Mouse (Mus musculus) hindbrain, embryonic 13.5 days (tissue): ENCODE measurements around the gene Mecom. TPM values are rescaled to one million over a fixed set of nuclear protein-coding genes. Genes with fewer than 3 reads are reported as not detected.

Source experiments
- ATAC-seq: fragments of 200-750 bp; cut with Nextera tagmentation; 2 replicates; pipeline ENCODE4 v1.8.0; 2017; ENCODE audit warnings: moderate TSS enrichment; ENCODE audit not compliant: low FRiP score
- H3K27ac ChIP-seq: fragments of 300-500 bp; sonication (generic); 2 replicates; pipeline ENCODE4 v1.5.1; 2015; ENCODE audit warnings: inconsistent platforms, mild to moderate bottlenecking, moderate library complexity
- H3K27me3 ChIP-seq: fragments of 300-500 bp; sonication (generic); 2 replicates; pipeline ENCODE4 v1.6.1; 2015; ENCODE audit warnings: mild to moderate bottlenecking, inconsistent platforms
- H3K36me3 ChIP-seq: fragments of 300-500 bp; sonication (generic); 2 replicates; pipeline ENCODE4 v1.6.1; 2015; ENCODE audit warnings: mild to moderate bottlenecking, inconsistent platforms
- H3K4me1 ChIP-seq: fragments of 300-500 bp; sonication (generic); replicated peaks from 2 replicates; pipeline ENCODE4 v1.6.1; 2015; ENCODE audit warnings: inconsistent platforms
- H3K4me2 ChIP-seq: fragments of 300-500 bp; sonication (generic); 2 replicates; pipeline ENCODE4 v1.6.1; 2015; ENCODE audit warnings: inconsistent platforms, mild to moderate bottlenecking, moderate library complexity
- H3K4me3 ChIP-seq: fragments of 300-500 bp; sonication (generic); 2 replicates; pipeline ENCODE4 v1.5.1; 2015; ENCODE audit warnings: mild to moderate bottlenecking, inconsistent platforms
- H3K9ac ChIP-seq: fragments of 300-500 bp; sonication (generic); 2 replicates; pipeline ENCODE4 v1.6.1; 2015; ENCODE audit warnings: mild to moderate bottlenecking, inconsistent platforms
- H3K9me3 ChIP-seq: fragments of 300-500 bp; sonication (generic); 2 replicates; pipeline ENCODE4 v1.6.1; 2016; ENCODE audit warnings: inconsistent platforms
- WGBS: fragments of 180-500 bp; shearing (Covaris S2); methylation state at CpG from one replicate; pipeline ENCODE4 v1.1.7; 2015; 5-methylcytosine and 5-hydroxymethylcytosine counted together
- polyA plus RNA-seq: library from polyadenylated mRNA; unstranded; fragments of >200 nt; fragmentation: Nextera tagmentation; extraction: Ambion mirVana; gene quantifications from 2 replicates; pipeline ENCODE4 v1.2.1, GENCODE M21; 2015

The Mecom gene
- polyA plus RNA-seq, 1 experiment from 2014 or later: 12.3 TPM

DNA sequence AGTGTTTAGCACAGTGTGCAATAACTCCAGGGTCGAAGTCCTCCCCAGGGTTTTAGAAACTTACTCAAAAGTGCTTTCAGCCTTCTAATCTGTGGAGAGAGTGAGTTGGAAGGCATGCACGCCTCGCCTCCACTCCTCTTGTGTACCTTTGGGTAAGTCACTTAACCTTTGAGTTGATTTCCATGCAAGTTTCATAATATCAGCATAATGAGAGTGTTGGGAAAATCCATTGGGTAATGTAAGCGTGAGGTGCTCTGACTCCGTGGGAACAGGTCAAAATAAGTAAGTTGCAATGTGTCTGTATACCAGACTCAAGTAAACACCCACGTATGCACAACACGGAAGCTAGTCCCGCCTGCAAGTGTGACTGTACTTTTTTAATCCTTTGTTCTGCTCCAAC is 528.4 kb downstream of the Mecom start:
- no peak for ATAC-seq
- H3K9ac ChIP-seq: no peak overlapping the region
- H3K36me3 ChIP-seq: no peaks in the 10 kb centered on the region
- 84% methylated on average over 8 of the region's 8 CpGs for WGBS
- H3K4me1 ChIP-seq: peaks cover 4% of the 10 kb centered on the region; the same call in 1 of the 2 replicates
- no peaks in the 10 kb centered on the region for H3K9me3 ChIP-seq
- peaks cover 26% of the 10 kb centered on the region; the same call in 1 of the 2 replicates for H3K27me3 ChIP-seq
- H3K27ac ChIP-seq: no peak overlapping the region
- no peak overlapping the region for H3K4me2 ChIP-seq
- no peak overlapping the region for H3K4me3 ChIP-seq

DNA sequence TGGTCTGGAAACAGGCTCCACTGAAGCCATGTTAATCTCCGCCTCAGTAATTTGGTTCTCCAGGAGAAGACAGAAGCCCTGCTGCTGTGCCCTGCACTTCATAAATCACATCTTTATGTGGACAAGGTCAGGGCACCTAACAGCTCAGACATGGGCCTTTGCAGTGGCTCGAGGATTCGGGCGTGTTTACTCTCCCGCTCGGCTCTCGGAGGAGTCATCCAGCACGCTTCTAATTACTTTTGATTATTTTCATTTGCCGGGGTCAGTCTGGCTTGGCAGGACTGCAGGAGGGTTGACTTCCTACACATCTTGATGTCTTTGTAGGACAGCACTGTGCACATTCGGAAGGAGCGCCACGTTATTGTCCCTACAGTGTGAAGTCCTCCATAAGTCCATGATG is 529.6 kb downstream of the Mecom start:
- Histone ChIP-seq H3K4me2 (no peak overlapping the region), H3K4me3 (no peak overlapping the region), H3K9me3 (no peaks in the 10 kb centered on the region), H3K9ac (no peak overlapping the region), H3K27ac (no peak overlapping the region), H3K36me3 (no peaks in the 10 kb centered on the region), H3K4me1 (peaks cover 5% of the 10 kb centered on the region), H3K27me3 (peaks cover 29% of the 10 kb centered on the region; the same call in 1 of the 2 replicates)
- no peak for ATAC-seq
- WGBS: 25% methylated on average over 12 of the region's 12 CpGs

DNA sequence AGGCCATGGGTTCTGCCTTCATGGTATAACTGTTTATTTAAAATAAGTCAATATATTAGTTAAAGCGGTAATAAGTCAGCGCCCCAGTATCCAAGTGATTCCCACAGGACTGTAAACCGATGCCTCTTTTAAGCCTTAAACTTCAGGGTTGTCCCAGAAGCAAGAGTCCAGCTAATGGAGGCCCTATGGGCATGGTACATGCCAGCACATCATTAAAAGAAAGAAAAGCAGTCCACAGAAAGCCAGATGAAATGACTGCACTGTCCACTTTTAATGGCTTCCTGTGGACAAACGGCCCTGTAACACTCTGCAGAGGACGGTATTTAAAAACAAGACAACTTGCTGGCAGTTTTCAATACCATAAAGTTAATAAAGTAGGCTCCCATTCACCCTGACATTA is 531.0 kb downstream of the Mecom start:
- Histone ChIP-seq H3K27ac (no peak overlapping the region), H3K9me3 (no peaks in the 10 kb centered on the region), H3K9ac (no peak overlapping the region), H3K4me1 (peaks cover 18% of the 10 kb centered on the region), H3K27me3 (peaks cover 38% of the 10 kb centered on the region), H3K4me2 (no peak overlapping the region), H3K4me3 (no peak overlapping the region), H3K36me3 (no peaks in the 10 kb centered on the region)
- ATAC-seq: no peak
- WGBS: 81% methylated on average over 5 of the region's 5 CpGs

DNA sequence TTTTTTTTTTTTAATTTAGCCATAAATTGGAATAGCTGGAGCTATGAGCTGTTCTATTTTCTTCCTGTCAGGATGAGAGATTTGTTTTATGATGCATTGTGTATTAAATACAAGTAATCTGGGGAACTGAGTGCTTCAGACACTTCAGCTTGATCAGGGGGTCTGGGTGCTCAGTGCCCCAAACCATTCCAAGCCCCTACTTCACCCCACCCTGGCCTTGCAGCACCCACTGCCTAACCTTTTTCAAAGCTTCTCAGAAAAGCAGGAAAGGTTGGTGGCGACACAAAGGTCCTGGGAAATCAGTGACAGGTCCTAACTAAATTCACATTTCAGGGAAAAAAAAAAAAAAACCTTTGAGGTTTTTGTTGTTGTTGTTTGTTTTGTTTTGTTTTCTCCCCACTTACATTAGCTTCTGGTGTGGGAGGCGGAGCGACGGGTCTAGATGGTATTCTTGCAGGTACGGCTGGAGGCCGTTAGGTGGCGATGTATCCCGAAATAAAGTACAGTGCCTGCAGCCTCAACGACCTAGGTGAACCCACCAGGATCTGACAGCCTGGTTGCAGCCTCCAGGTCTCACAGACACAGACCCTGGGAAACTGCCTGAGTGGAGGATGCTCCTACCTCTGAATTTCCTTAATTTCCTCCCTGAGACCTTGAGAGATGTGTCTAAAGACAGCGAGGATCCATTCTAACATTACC is 532.7 kb downstream of the Mecom start:
- Histone ChIP-seq H3K9ac (no peak overlapping the region), H3K27me3 (peaks cover 48% of the 10 kb centered on the region), H3K4me3 (no peak overlapping the region), H3K9me3 (no peaks in the 10 kb centered on the region), H3K4me2 (no peak overlapping the region), H3K4me1 (peaks cover 20% of the 10 kb centered on the region), H3K36me3 (no peaks in the 10 kb centered on the region), H3K27ac (no peak overlapping the region)
- 8% methylated on average over 10 of the region's 10 CpGs for WGBS
- ATAC-seq: peak; percentile 81

DNA sequence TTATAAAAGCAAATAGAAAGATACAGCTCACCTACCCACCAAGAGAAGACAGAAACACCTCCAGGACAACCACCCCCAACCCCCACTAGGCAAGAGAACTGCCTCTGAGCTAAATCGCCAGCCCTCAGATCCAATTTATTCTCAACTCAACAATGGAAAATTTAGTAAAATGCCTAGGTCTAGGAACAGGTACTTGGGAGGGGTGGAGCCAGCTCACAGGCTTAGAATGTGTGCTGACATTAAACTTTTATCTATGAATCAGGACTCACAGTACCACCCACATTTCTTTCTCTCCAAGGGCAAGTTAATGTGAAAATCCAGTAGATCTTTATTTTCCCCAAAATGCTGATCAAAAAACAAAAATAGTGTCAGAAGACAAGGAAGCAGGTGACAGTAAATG is 533.5 kb downstream of the Mecom start:
- no peak overlapping the region for H3K4me3 ChIP-seq
- no peak overlapping the region for H3K27ac ChIP-seq
- WGBS: 27% methylated on average over 1 of the region's 1 CpGs
- no peaks in the 10 kb centered on the region for H3K9me3 ChIP-seq
- no peak overlapping the region for H3K9ac ChIP-seq
- H3K27me3 ChIP-seq: peaks cover 42% of the 10 kb centered on the region
- H3K4me1 ChIP-seq: peaks cover 20% of the 10 kb centered on the region
- no peak for ATAC-seq
- no peak overlapping the region for H3K4me2 ChIP-seq
- no peaks in the 10 kb centered on the region for H3K36me3 ChIP-seq

DNA sequence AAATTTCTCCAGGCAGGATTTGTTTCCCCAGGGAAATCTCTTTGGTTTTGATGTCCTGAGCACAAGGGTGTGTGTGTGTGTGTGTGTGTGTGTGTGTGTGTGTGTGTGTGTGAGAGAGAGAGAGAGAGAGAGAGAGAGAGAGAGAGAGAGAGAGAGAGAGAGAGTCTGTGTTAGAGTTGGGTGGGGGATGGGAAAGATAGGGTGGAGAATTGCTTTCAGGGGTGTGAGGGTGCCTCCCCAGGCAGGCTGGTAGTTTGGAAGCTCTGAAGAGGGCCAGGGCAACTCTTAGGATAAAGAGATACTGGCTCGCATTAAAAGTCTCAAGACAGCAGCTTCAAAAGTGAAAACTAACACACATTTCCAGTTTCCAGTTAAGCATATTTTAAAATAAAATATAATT is 534.4 kb downstream of the Mecom start:
- Histone ChIP-seq H3K4me2 (peak overlapping the region; percentile 74), H3K4me3 (peak overlapping the region; percentile 48), H3K9me3 (no peaks in the 10 kb centered on the region), H3K9ac (peak overlapping the region; percentile 72; the same call in 1 of the 2 replicates), H3K27ac (no peak overlapping the region; the same call in 1 of the 2 replicates), H3K4me1 (peaks cover 20% of the 10 kb centered on the region), H3K27me3 (peaks cover 41% of the 10 kb centered on the region), H3K36me3 (no peaks in the 10 kb centered on the region)
- WGBS: 17% methylated on average over 1 of the region's 1 CpGs
- ATAC-seq: 0 out of 2 replicates have a peak, but pooled peaks have one; percentile 2

DNA sequence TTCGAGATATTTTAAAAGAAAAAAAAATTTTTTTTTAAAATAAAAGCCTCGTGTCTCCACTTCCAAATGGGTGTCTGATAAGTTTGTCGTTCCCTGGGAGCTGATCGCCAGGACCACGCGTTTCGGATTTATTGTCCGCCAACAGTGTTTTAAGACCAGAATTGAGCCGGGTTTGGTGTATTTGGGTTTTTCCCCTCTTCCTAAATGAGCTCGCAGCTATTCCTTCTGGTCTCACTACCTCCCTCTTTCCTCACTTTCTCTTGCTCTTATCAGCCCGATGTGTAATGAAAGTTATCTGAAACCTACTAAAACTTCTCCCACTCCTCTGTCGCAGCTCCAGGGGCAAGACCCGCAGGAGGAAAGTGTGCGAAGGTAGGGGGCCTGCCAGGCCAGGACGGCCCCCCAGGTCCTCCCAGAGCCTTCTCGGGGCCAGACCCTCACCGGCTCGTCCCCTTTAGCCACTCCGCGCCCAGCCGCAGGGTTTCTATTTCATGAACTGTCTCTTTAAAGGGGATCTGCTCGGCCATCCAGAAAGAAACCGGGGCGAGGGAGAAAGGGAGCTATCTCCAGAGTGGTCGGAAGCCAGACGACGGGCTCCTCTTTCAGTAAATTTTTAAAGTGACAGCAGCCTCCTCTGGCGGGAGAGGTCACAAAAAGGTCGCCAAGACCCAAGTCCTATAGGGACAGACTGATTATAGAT is 535.0 kb downstream of the Mecom start:
- no peaks in the 10 kb centered on the region for H3K36me3 ChIP-seq
- peak overlapping the region; percentile 66 for H3K27ac ChIP-seq
- peak overlapping the region; percentile 48 for H3K4me3 ChIP-seq
- peak overlapping the region; percentile 74 for H3K4me2 ChIP-seq
- H3K4me1 ChIP-seq: peaks cover 16% of the 10 kb centered on the region
- peak; percentile 50 for ATAC-seq
- H3K9me3 ChIP-seq: no peaks in the 10 kb centered on the region
- H3K27me3 ChIP-seq: peaks cover 41% of the 10 kb centered on the region
- under 1% methylated on average over 29 of the region's 29 CpGs for WGBS
- H3K9ac ChIP-seq: peak overlapping the region; percentile 72

DNA sequence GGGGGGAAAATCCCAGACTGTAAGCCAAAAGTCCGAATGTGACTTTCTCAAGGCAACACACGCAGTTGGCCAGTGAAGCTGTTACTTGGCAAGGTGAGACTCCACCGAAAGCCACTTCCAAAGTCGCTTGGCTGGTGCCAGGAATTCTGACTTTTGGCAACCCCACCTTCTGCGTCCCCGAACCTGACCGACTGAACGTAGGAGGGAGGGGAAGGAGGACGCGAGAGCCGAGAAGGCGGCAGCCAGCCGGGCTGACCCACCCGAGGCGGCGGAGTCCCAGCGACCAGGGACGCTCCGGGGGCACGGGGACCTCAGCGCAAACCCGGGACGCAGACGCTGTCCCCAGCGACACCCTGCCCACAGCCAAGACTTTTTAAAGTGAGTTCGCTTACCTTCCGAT is 535.7 kb downstream of the Mecom start:
- Histone ChIP-seq H3K4me3 (peak overlapping the region; percentile 48), H3K27ac (peak overlapping the region; percentile 66), H3K9ac (peak overlapping the region; percentile 72), H3K4me2 (peak overlapping the region; percentile 74), H3K36me3 (no peaks in the 10 kb centered on the region), H3K27me3 (peaks cover 41% of the 10 kb centered on the region), H3K4me1 (peaks cover 16% of the 10 kb centered on the region), H3K9me3 (no peaks in the 10 kb centered on the region)
- under 1% methylated on average over 27 of the region's 27 CpGs for WGBS
- no peak for ATAC-seq

DNA sequence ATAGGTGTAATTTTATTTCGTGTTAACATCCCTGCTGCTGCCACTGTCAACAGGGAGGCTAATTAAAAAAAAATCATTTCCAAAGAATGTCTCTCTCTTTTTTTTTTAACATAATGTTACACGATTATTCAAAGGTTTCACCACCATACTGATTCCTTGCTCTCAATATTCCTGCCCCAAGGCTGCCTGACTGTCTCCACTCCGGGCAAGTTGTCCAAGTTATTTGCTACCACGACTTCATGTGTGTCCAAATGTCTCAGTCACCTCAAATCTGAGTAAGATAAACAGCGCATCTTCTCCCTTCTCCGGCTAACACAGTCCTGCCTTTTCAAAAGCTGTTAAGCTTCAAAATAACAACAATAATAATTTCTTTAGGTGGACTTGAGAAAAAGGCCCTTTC is 536.1 kb downstream of the Mecom start:
- Histone ChIP-seq H3K9me3 (no peaks in the 10 kb centered on the region), H3K27me3 (peaks cover 37% of the 10 kb centered on the region), H3K9ac (peak overlapping the region; percentile 72), H3K4me2 (peak overlapping the region; percentile 74), H3K27ac (peak overlapping the region; percentile 66; the same call in 1 of the 2 replicates), H3K36me3 (no peaks in the 10 kb centered on the region), H3K4me1 (peaks cover 16% of the 10 kb centered on the region), H3K4me3 (peak overlapping the region; percentile 48)
- ATAC-seq: no peak
- WGBS: 8% methylated on average over 6 of the region's 6 CpGs

DNA sequence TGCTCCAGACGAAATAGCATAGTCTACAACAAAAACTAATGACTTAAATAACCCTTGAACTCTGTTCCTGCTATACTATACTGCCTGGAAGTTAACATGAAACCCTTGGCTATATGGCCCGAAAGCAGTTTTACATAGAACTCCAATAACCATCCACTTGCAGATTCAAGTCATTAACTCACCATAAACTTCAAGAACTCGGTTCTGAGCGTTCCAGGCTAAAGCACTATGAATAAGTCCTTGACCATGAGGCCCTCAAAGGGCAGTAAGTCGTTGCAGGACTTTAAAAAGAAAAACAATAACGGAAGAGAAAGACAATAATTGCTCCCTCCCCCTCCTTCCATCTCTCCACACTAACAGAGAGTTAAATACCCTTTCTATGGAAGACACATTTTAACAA is 536.9 kb downstream of the Mecom start:
- Histone ChIP-seq H3K27me3 (peaks cover 31% of the 10 kb centered on the region), H3K36me3 (no peaks in the 10 kb centered on the region), H3K9ac (peak overlapping the region; percentile 43), H3K4me2 (peak overlapping the region; percentile 74), H3K4me3 (peak overlapping the region; percentile 48), H3K27ac (no peak overlapping the region), H3K9me3 (no peaks in the 10 kb centered on the region), H3K4me1 (peaks cover 16% of the 10 kb centered on the region)
- ATAC-seq: no peak
- 24% methylated on average over 6 of the region's 6 CpGs for WGBS

DNA sequence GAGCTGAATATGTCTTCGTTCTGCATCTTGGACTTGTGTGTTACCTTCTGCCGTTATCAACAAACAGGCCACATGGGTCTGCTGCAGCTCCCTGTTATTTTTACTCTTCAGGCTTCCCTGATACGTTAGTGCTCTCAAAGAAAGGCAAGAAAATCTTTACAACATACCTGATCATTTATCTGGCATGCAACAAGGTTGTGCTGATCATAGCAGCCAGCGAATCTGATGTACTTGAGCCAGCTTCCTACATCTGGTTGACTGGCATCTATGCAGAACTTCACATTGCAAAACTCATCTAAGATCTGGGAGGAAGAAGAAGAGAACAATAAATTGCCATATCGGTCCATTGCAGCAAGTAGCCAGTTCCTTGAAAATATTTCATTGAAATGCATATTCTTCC is 538.2 kb downstream of the Mecom start:
- peaks cover 28% of the 10 kb centered on the region for H3K27me3 ChIP-seq
- H3K27ac ChIP-seq: no peak overlapping the region
- no peaks in the 10 kb centered on the region for H3K9me3 ChIP-seq
- no peak for ATAC-seq
- 71% methylated on average over 5 of the region's 5 CpGs for WGBS
- H3K9ac ChIP-seq: no peak overlapping the region
- H3K4me1 ChIP-seq: peaks cover 20% of the 10 kb centered on the region
- no peak overlapping the region for H3K4me3 ChIP-seq
- H3K4me2 ChIP-seq: no peak overlapping the region; the same call in 1 of the 2 replicates
- no peaks in the 10 kb centered on the region for H3K36me3 ChIP-seq

DNA sequence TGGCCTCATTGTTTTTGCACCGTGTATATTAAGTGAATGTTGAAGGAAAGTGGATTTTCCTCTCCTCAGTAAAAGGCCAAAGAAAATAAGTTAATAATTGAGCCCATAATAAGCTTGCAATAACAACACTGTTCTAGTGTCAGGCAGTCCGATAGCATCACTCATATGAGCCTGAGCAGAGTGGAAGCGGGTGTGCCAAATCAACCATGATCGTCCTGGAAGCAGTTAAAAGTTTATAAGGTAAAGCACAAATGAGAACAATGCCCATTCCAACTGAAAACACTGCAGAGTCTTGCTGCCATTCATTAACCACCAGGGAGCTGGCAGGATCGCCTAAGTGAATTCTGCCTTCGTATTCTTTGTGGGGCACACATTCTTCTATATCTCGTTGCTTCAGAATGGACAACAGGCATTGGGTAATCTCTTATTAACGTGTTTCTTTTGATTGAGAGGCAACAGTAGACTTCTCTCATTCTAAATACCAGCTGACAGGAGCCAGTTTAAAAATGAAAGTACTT is 542.9 kb downstream of the Mecom start:
- Histone ChIP-seq H3K4me3 (no peak overlapping the region), H3K36me3 (no peaks in the 10 kb centered on the region), H3K9me3 (no peaks in the 10 kb centered on the region), H3K27ac (no peak overlapping the region), H3K4me2 (peak overlapping the region; percentile 9; the same call in 1 of the 2 replicates), H3K4me1 (peaks cover 4% of the 10 kb centered on the region; the same call in 1 of the 2 replicates), H3K27me3 (peaks cover 5% of the 10 kb centered on the region; the same call in 1 of the 2 replicates), H3K9ac (no peak overlapping the region)
- 25% methylated on average over 8 of the region's 8 CpGs for WGBS
- ATAC-seq: no peak
